Mouse (Mus musculus) granulocyte monocyte progenitor cell, adult 5-6 weeks (primary cell): ENCODE results near the gene Ptpre. TPM values are rescaled to one million over a fixed set of nuclear protein-coding genes. Genes with fewer than 3 reads are reported as not detected.

Experiments used
- ATAC-seq: replicated peaks from 2 replicates; pipeline ENCODE4 v1.8.0; 2016; ENCODE audit warnings: mild to moderate bottlenecking, moderate TSS enrichment, inconsistent platforms; ENCODE audit not compliant: poor library complexity, severe bottlenecking
- total RNA-seq, 2 experiments: library from RNA; stranded (forward) in 1 of 2; stranded (reverse) in 1 of 2; fragments of 200-712, 200-1000 nt in 1 of 2; fragments of >200 nt in 1 of 2; fragmentation: Nextera tagmentation in 1 of 2; gene quantifications; 2 replicates each; pipeline ENCODE4 v1.2.3; 2014 to 2017

Ptpre gene
- total RNA-seq, 2 experiments from 2014 or later = 48.3 to 74.9 TPM

- ATAC-seq = no peak
Observed at GRCm38 (mm10) chr7:135715166-135715565, 177.9 kb downstream of the Ptpre start.

- peak; percentile 54 for ATAC-seq
Observed at GRCm38 (mm10) chr7:135715642-135716444, 178.6 kb downstream of the Ptpre start, which contains the start of gene Mki67. Gene Mki67 (minus strand): TSS chr7:135716361.

- peak; percentile 85 for ATAC-seq
Observed at GRCm38 (mm10) chr7:135716445-135716877, 179.2 kb downstream of the Ptpre start.

GRCm38 (mm10) chr7:135716968-135717557 lies 179.8 kb downstream of the Ptpre start:
- ATAC-seq = no peak

GRCm38 (mm10) chr7:135721436-135721992 lies 184.2 kb downstream of the Ptpre start:
- ATAC-seq = no peak

GRCm38 (mm10) chr7:135722011-135722838 lies 184.9 kb downstream of the Ptpre start:
- no peak for ATAC-seq

- ATAC-seq = no peak
Observed at GRCm38 (mm10) chr7:135723672-135724341, 186.5 kb downstream of the Ptpre start.

GRCm38 (mm10) chr7:135726707-135727106 lies 189.4 kb downstream of the Ptpre start:
- ATAC-seq = no peak

GRCm38 (mm10) chr7:135728038-135728437 lies 190.8 kb downstream of the Ptpre start:
- ATAC-seq = no peak

GRCm38 (mm10) chr7:135734379-135734778 lies 197.1 kb downstream of the Ptpre start:
- ATAC-seq = no peak

- ATAC-seq = no peak
Observed at GRCm38 (mm10) chr7:135734911-135735646, 197.8 kb downstream of the Ptpre start.

Other genes starting within 250 kb of the Ptpre start
- not detected in 2 replicates for gene Foxi2, start 127.2 kb upstream of the Ptpre start, total RNA-seq (2014; fragmentation: Nextera tagmentation)
- gene Foxi2, start 127.2 kb upstream of the Ptpre start, total RNA-seq (2017) = not detected in 2 replicates
- gene Clrn3, start 8.8 kb upstream of the Ptpre start, total RNA-seq (2014; fragmentation: Nextera tagmentation) = not detected in 2 replicates
- 0.04 TPM in 1 of 2 replicates, not detected in the other for gene Clrn3, start 8.8 kb upstream of the Ptpre start, total RNA-seq (2017)
- 154 and 199 TPM in 2 replicates for gene Mki67, start 178.9 kb downstream of the Ptpre start, total RNA-seq (2014; fragmentation: Nextera tagmentation)
- gene Mki67, start 178.9 kb downstream of the Ptpre start, total RNA-seq (2017) = 269 and 306 TPM in 2 replicates